Mouse (Mus musculus): ENCODE measurements around the gene Hist1h2bm.

DNA sequence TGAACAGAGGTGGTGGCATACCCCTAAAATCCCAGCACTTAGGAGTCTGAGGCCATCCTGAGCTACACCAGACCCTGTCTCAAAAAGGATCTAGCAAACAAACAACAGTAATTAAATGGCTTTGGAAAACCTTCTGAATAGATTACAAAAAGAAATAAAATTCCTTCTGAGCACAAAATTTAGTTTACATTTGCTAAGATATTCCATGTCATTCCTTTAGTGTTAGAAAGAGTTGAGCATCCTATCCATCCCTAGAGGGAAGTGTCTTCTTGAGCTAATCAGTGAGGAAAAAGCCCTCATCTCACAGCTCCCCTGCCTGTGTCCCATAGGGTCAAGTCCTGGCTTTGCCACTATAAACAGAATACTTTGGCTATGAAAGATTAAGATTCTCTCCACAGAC is 24.0 kb upstream of the Hist1h2bm start, which contains the start of gene Olfr1359:
- TF ChIP-seq CTCF (conservative IDR thresholded peaks at IDR 0.05; ENCODE audit: insufficient read depth, insufficient read length, low read depth, low read length) (no peak), POLR2A (IDR thresholded peaks at IDR 0.05; ENCODE audit: low read depth, low read length) (no peak)

Data from kidney, adult 2 months (tissue).